Mouse (Mus musculus): ENCODE results near the gene Tubb4b. TPM values are rescaled to one million over a fixed set of nuclear protein-coding genes. Genes with fewer than 3 reads are reported as not detected.

Gene Tubb4b
- polyA plus RNA-seq, 1 experiment from 2014 or later: 361 TPM

Other genes with a start within 250 kb of the Tubb4b start
- gene Mrpl41, start 249.6 kb downstream of the Tubb4b start, polyA plus RNA-seq (2015; fragmentation: Nextera tagmentation; extraction: Ambion mirVana): 193 and 222 TPM in 2 replicates
- gene Pnpla7, start 248.7 kb downstream of the Tubb4b start, polyA plus RNA-seq (2015; fragmentation: Nextera tagmentation; extraction: Ambion mirVana): 2.6 and 4.3 TPM in 2 replicates
- gene Nsmf, start 170.3 kb downstream of the Tubb4b start, polyA plus RNA-seq (2015; fragmentation: Nextera tagmentation; extraction: Ambion mirVana): 125 and 134 TPM in 2 replicates
- not detected in 2 replicates for gene Entpd8, start 144.4 kb downstream of the Tubb4b start, polyA plus RNA-seq (2015; fragmentation: Nextera tagmentation; extraction: Ambion mirVana)
- gene Noxa1, start 129.6 kb downstream of the Tubb4b start, polyA plus RNA-seq (2015; fragmentation: Nextera tagmentation; extraction: Ambion mirVana): not detected in 2 replicates
- gene Nrarp, start 43.9 kb downstream of the Tubb4b start, polyA plus RNA-seq (2015; fragmentation: Nextera tagmentation; extraction: Ambion mirVana): 25.5 and 27.9 TPM in 2 replicates
- gene Tor4a, start 27.8 kb downstream of the Tubb4b start, polyA plus RNA-seq (2015; fragmentation: Nextera tagmentation; extraction: Ambion mirVana): 1.2 and 1.4 TPM in 2 replicates
- 95.1 and 99.9 TPM in 2 replicates for gene Nelfb, start 13.2 kb downstream of the Tubb4b start, polyA plus RNA-seq (2015; fragmentation: Nextera tagmentation; extraction: Ambion mirVana)
- gene Stpg3, start 10.1 kb downstream of the Tubb4b start, polyA plus RNA-seq (2015; fragmentation: Nextera tagmentation; extraction: Ambion mirVana): 0.15 TPM in 1 of 2 replicates, not detected in the other
- 0.89 TPM in 1 of 2 replicates, not detected in the other for gene Fam166a, start 6.0 kb downstream of the Tubb4b start, polyA plus RNA-seq (2015; fragmentation: Nextera tagmentation; extraction: Ambion mirVana)
- not detected in 2 replicates for gene Slc34a3, start 9.7 kb upstream of the Tubb4b start, polyA plus RNA-seq (2015; fragmentation: Nextera tagmentation; extraction: Ambion mirVana)
- not detected in 2 replicates for gene Rnf224, start 12.1 kb upstream of the Tubb4b start, polyA plus RNA-seq (2015; fragmentation: Nextera tagmentation; extraction: Ambion mirVana)
- 83.0 and 91.6 TPM in 2 replicates for gene Rnf208, start 17.6 kb upstream of the Tubb4b start, polyA plus RNA-seq (2015; fragmentation: Nextera tagmentation; extraction: Ambion mirVana)
- gene Cysrt1, start 17.8 kb upstream of the Tubb4b start, polyA plus RNA-seq (2015; fragmentation: Nextera tagmentation; extraction: Ambion mirVana): 0.22 TPM in 1 of 2 replicates, not detected in the other
- 5.3 and 5.4 TPM in 2 replicates for gene AL732309.1, start 22.2 kb upstream of the Tubb4b start, polyA plus RNA-seq (2015; fragmentation: Nextera tagmentation; extraction: Ambion mirVana)
- 18.8 and 21.5 TPM in 2 replicates for gene Tmem203, start 30.7 kb upstream of the Tubb4b start, polyA plus RNA-seq (2015; fragmentation: Nextera tagmentation; extraction: Ambion mirVana)
- gene Tprn, start 37.9 kb upstream of the Tubb4b start, polyA plus RNA-seq (2015; fragmentation: Nextera tagmentation; extraction: Ambion mirVana): 13.3 and 14.6 TPM in 2 replicates
- gene Ssna1, start 47.7 kb upstream of the Tubb4b start, polyA plus RNA-seq (2015; fragmentation: Nextera tagmentation; extraction: Ambion mirVana): 187 and 206 TPM in 2 replicates
- 128 and 131 TPM in 2 replicates for gene Anapc2, start 47.8 kb upstream of the Tubb4b start, polyA plus RNA-seq (2015; fragmentation: Nextera tagmentation; extraction: Ambion mirVana)
- not detected in 2 replicates for gene Tmem210, start 63.4 kb upstream of the Tubb4b start, polyA plus RNA-seq (2015; fragmentation: Nextera tagmentation; extraction: Ambion mirVana)
- not detected in 2 replicates for gene Lrrc26, start 65.2 kb upstream of the Tubb4b start, polyA plus RNA-seq (2015; fragmentation: Nextera tagmentation; extraction: Ambion mirVana)
- 27.1 and 30.2 TPM in 2 replicates for gene Grin1, start 94.5 kb upstream of the Tubb4b start, polyA plus RNA-seq (2015; fragmentation: Nextera tagmentation; extraction: Ambion mirVana)
- 55.4 and 73.6 TPM in 2 replicates for gene Man1b1, start 107.6 kb upstream of the Tubb4b start, polyA plus RNA-seq (2015; fragmentation: Nextera tagmentation; extraction: Ambion mirVana)
- gene Dpp7, start 131.7 kb upstream of the Tubb4b start, polyA plus RNA-seq (2015; fragmentation: Nextera tagmentation; extraction: Ambion mirVana): 26.4 and 27.5 TPM in 2 replicates
- 6.0 and 8.5 TPM in 2 replicates for gene Uap1l1, start 141.0 kb upstream of the Tubb4b start, polyA plus RNA-seq (2015; fragmentation: Nextera tagmentation; extraction: Ambion mirVana)
- 9.9 and 11.3 TPM in 2 replicates for gene Sapcd2, start 147.6 kb upstream of the Tubb4b start, polyA plus RNA-seq (2015; fragmentation: Nextera tagmentation; extraction: Ambion mirVana)
- gene Entpd2, start 171.2 kb upstream of the Tubb4b start, polyA plus RNA-seq (2015; fragmentation: Nextera tagmentation; extraction: Ambion mirVana): 11.0 and 14.8 TPM in 2 replicates
- gene Npdc1, start 174.6 kb upstream of the Tubb4b start, polyA plus RNA-seq (2015; fragmentation: Nextera tagmentation; extraction: Ambion mirVana): 359 and 403 TPM in 2 replicates
- 0.18 TPM in 1 of 2 replicates, not detected in the other for gene Fut7, start 198.6 kb upstream of the Tubb4b start, polyA plus RNA-seq (2015; fragmentation: Nextera tagmentation; extraction: Ambion mirVana)
- 9.8 and 10.2 TPM in 2 replicates for gene Abca2, start 204.0 kb upstream of the Tubb4b start, polyA plus RNA-seq (2015; fragmentation: Nextera tagmentation; extraction: Ambion mirVana)
- 2.8 and 3.2 TPM in 2 replicates for gene Clic3, start 232.1 kb upstream of the Tubb4b start, polyA plus RNA-seq (2015; fragmentation: Nextera tagmentation; extraction: Ambion mirVana)
- 85.1 and 97.1 TPM in 2 replicates for gene Paxx, start 236.4 kb upstream of the Tubb4b start, polyA plus RNA-seq (2015; fragmentation: Nextera tagmentation; extraction: Ambion mirVana)
- gene Ptgds, start 245.3 kb upstream of the Tubb4b start, polyA plus RNA-seq (2015; fragmentation: Nextera tagmentation; extraction: Ambion mirVana): 19.7 and 19.9 TPM in 2 replicates

All from neural tube, embryonic 13.5 days (tissue).